Mouse (Mus musculus): Measurements from ENCODE around the gene Alkbh2. TPM values are rescaled to one million over a fixed set of nuclear protein-coding genes. Genes with fewer than 3 reads are reported as not detected.

Gene Alkbh2
- total RNA-seq, 2 experiments from 2014 or later, result 9.6 to 13.4 TPM

DNA sequence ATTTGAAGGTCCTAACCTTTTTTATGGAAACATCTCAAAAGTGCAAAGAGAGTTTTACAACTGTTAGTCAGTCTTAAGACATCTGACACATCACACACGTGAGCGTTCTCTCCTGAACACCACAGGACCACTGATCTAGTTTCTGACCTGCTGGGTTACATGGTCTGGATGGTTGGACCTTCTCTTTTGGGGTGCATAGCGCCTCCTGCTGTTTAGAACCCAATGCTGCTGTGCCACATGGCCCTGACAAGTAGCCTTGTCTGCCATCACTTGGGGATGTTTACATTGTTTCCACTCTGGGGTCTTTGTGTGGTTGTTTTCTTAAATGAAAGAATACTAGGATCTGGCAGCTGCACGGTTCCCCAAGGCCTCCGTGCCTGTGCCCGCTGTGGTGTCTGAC is 14.7 kb downstream of the Alkbh2 start:
- ATAC-seq (replicated peaks; ENCODE audit: low FRiP score, low TSS enrichment, poor library complexity, severe bottlenecking), result no peak

GRCm38 (mm10) chr5:114106391-114106935 is 21.6 kb downstream of the Alkbh2 start:
- no peak for ATAC-seq (replicated peaks; ENCODE audit: low FRiP score, low TSS enrichment, poor library complexity, severe bottlenecking)

- no peak for ATAC-seq (replicated peaks; ENCODE audit: low FRiP score, low TSS enrichment, poor library complexity, severe bottlenecking)
Measured at GRCm38 (mm10) chr5:114102807-114103206, 25.2 kb downstream of the Alkbh2 start.

GRCm38 (mm10) chr5:114101873-114102272 is 26.1 kb downstream of the Alkbh2 start:
- no peak for ATAC-seq (replicated peaks; ENCODE audit: low FRiP score, low TSS enrichment, poor library complexity, severe bottlenecking)

DNA sequence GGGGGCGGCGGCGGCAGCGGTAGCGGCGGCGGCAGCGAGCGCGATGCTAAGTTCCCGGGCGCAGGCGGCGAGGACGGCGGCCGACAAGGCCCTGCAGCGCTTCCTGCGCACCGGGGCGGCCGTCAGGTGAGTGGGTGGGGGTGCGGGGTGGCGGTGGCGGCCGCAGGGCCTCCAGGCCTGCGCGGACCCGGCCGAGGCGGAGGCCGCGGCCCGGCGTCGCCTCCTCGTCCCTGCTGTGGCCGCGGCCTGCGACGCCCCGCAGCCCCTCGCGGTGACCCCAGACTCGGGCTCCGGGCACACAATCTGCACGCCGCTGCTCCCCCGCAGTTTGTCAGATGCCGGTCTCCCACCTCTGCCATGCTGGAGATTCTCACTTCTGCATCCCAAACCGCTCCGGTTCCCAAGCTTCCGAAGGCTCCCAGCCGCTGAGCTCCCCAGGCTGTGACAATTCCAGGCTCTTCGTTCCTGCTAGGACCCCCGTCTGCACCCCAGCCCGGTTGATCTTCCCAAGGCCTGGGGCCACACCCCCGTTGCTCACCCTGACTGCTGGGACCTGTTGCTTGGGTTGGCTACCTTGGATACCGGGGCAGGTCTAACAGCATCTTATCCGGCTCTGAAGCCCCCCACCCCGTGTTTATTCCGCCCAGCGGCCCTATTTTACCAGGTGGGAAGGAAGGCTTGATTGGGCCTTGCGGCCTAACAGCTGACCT is 27.5 kb downstream of the Alkbh2 start:
- ATAC-seq (replicated peaks; ENCODE audit: low FRiP score, low TSS enrichment, poor library complexity, severe bottlenecking), result no peak

DNA sequence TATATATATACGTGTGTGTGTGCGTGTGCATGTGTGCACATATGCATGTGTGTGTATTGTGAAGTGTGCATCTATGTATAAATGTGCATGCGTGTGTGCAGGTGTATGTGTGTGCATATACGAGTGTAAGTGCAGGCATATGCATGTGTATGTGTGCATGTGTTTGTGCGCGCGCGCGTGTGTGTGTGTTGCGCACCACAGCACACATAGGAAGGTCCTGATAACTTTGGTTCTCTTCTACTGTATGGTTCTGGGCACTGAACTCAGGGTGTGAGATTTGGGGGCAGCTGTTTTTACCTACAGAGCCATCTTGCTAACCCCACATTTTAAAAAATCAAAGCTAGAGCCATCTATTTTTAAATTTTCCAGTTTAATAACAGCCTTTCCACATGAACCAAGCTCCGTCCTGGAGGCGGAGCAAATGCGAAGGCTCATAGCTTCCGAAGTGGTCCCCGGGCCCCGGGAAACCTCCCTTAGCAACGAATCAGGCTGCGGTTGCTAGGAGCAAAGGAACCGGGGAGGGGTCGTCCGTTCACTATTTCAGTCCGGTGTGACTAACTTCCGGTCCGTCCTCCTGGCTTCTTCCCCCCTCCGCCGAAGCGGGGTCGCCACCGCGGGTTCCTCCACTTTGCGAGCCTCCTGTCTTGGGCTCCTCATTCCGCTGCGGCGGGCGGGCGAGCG is 28.2 kb downstream of the Alkbh2 start:
- peak; percentile 70 for ATAC-seq (replicated peaks; ENCODE audit: low FRiP score, low TSS enrichment, poor library complexity, severe bottlenecking)

DNA sequence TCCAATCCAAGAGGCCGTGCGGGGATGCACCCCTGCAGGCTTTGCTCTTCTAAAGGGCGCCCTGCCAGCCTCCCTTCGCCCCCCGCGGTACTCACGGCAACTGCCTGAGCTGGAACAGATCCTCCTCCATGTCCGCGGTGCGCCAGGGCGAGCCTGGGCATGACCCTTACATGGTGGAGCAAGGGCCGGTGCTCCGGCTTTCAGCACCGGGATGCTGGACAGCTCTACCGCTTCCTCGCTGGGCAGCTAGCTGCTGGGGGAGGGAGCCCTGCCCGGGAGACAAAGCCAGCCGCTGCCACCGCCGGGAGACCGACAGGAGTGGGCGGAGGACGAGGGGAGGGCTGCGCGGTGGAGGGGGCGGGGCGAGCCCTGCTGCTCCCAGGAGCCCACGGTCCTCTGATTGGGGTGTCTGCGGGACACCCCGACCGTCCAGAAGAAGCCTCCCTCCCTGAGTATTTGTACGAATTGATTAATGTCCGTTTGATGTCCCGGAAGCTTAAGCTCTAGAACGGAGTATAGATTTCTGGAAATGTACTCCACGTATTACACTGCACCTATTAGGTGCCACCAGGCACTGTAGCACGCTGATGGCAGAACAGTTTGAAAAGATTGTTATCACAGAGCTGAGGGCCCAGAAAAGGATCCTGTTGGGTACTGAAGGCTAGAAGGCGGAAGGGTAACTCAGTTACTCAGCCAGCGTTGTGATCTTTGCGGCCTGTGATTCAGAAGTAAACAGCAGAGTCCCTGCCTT is 36.8 kb downstream of the Alkbh2 start, which contains the start of gene Svop:
TSS of gene Svop (minus strand) at position 514 of the 751 bp plus-strand sequence.
- peak; percentile 92 for ATAC-seq (replicated peaks; ENCODE audit: low FRiP score, low TSS enrichment, poor library complexity, severe bottlenecking)

- ATAC-seq (replicated peaks; ENCODE audit: low FRiP score, low TSS enrichment, poor library complexity, severe bottlenecking), result no peak
Measured at GRCm38 (mm10) chr5:114090421-114091013, 37.5 kb downstream of the Alkbh2 start.

GRCm38 (mm10) chr5:114087875-114088480 is 40.0 kb downstream of the Alkbh2 start:
- no peak for ATAC-seq (replicated peaks; ENCODE audit: low FRiP score, low TSS enrichment, poor library complexity, severe bottlenecking)

GRCm38 (mm10) chr5:114085501-114085900 is 42.5 kb downstream of the Alkbh2 start:
- no peak for ATAC-seq (replicated peaks; ENCODE audit: low FRiP score, low TSS enrichment, poor library complexity, severe bottlenecking)

DNA sequence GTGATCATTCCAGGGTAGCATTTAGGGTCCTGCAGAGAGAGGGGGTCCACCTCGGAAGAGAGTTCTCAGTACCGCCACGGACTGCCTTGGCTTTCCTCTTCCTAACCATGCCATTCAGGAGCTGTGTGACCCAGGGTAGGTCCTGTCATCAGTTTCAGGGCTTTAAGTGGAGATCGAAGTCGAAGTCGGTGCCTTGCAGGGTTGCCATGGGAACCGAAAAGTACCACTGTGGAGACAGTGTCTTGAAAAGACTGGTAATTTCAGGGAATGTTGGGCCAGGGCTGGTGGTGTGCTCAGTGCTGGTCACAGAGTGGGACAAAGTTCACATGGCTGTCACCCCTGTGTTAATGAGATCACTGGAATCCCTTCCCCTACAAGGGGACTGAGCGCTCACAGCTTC is 51.0 kb downstream of the Alkbh2 start:
- no peak for ATAC-seq (replicated peaks; ENCODE audit: low FRiP score, low TSS enrichment, poor library complexity, severe bottlenecking)

Other genes with a start within 250 kb of the Alkbh2 start
- 56.5 and 80.4 TPM in 2 replicates for gene Coro1c, start 219.5 kb downstream of the Alkbh2 start, total RNA-seq (2014; fragmentation: Nextera tagmentation)
- gene Coro1c, start 219.5 kb downstream of the Alkbh2 start, total RNA-seq (2017), result 75.7 and 78.0 TPM in 2 replicates
- 12.5 and 20.6 TPM in 2 replicates for gene Ssh1, start 134.3 kb downstream of the Alkbh2 start, total RNA-seq (2014; fragmentation: Nextera tagmentation)
- 3.7 and 5.1 TPM in 2 replicates for gene Ssh1, start 134.3 kb downstream of the Alkbh2 start, total RNA-seq (2017)
- not detected in 2 replicates for gene Dao, start 124.5 kb downstream of the Alkbh2 start, total RNA-seq (2014; fragmentation: Nextera tagmentation)
- gene Dao, start 124.5 kb downstream of the Alkbh2 start, total RNA-seq (2017), result not detected in 2 replicates
- 5.7 and 11.0 TPM in 2 replicates for gene Usp30, start 62.8 kb downstream of the Alkbh2 start, total RNA-seq (2014; fragmentation: Nextera tagmentation)
- 3.5 and 12.2 TPM in 2 replicates for gene Usp30, start 62.8 kb downstream of the Alkbh2 start, total RNA-seq (2017)
- gene Svop, start 36.6 kb downstream of the Alkbh2 start, total RNA-seq (2014; fragmentation: Nextera tagmentation), result not detected in 2 replicates
- not detected in 2 replicates for gene Svop, start 36.6 kb downstream of the Alkbh2 start, total RNA-seq (2017)
- gene Ung, start 2.2 kb upstream of the Alkbh2 start, total RNA-seq (2014; fragmentation: Nextera tagmentation), result 31.8 and 32.9 TPM in 2 replicates
- 26.4 and 28.8 TPM in 2 replicates for gene Ung, start 2.2 kb upstream of the Alkbh2 start, total RNA-seq (2017)
- gene Acacb, start 18.3 kb upstream of the Alkbh2 start, total RNA-seq (2014; fragmentation: Nextera tagmentation), result 2.2 and 3.8 TPM in 2 replicates
- gene Acacb, start 18.3 kb upstream of the Alkbh2 start, total RNA-seq (2017), result 0.27 and 0.28 TPM in 2 replicates
- gene Foxn4, start 145.6 kb upstream of the Alkbh2 start, total RNA-seq (2014; fragmentation: Nextera tagmentation), result not detected in 2 replicates
- not detected in 2 replicates for gene Foxn4, start 145.6 kb upstream of the Alkbh2 start, total RNA-seq (2017)
- 0.79 and 2.6 TPM in 2 replicates for gene Myo1h, start 160.9 kb upstream of the Alkbh2 start, total RNA-seq (2014; fragmentation: Nextera tagmentation)
- 0.33 and 0.34 TPM in 2 replicates for gene Myo1h, start 160.9 kb upstream of the Alkbh2 start, total RNA-seq (2017)